Mouse (Mus musculus) midbrain, embryonic 10.5 days (tissue): ENCODE measurements at regions not wholly inside any gene's neighbourhood (a gene's known extent, or its start where the extent isn't known, plus 50 kb on each side); places are given as distances from the start of the nearest gene placed in this dataset.

Source experiments
- DNase-seq: peaks from one replicate; pipeline ENCODE4 v3.0.0-alpha.2; 2017; ENCODE audit warnings: low spot score
- H3K27ac ChIP-seq: fragments of 300-500 bp; sonication (generic); replicated peaks from 2 replicates; pipeline ENCODE4 v1.5.1; 2016; ENCODE audit warnings: mild to moderate bottlenecking
- H3K27me3 ChIP-seq: fragments of 300-500 bp; sonication (generic); 2 replicates; pipeline ENCODE4 v1.6.1; 2016; ENCODE audit warnings: low read depth, mild to moderate bottlenecking; ENCODE audit not compliant: poor library complexity, severe bottlenecking
- H3K36me3 ChIP-seq: fragments of 300-500 bp; sonication (generic); 2 replicates; pipeline ENCODE4 v1.6.1; 2016; ENCODE audit warnings: mild to moderate bottlenecking, moderate library complexity
- H3K4me1 ChIP-seq: fragments of 300-500 bp; sonication (generic); 2 replicates; pipeline ENCODE4 v1.6.1; 2016
- H3K4me3 ChIP-seq: fragments of 300-500 bp; sonication (generic); 2 replicates; pipeline ENCODE4 v1.5.1; 2016; ENCODE audit warnings: mild to moderate bottlenecking, moderate library complexity
- H3K9me3 ChIP-seq: fragments of 300-500 bp; sonication (generic); replicated peaks from 2 replicates; pipeline ENCODE4 v1.6.1; 2016; ENCODE audit warnings: mild to moderate bottlenecking
- WGBS: fragments of 180-500 bp; shearing (Covaris S2); methylation state at CpG from one replicate; pipeline ENCODE4 v1.1.7; 2016; 5-methylcytosine and 5-hydroxymethylcytosine counted together

DNA sequence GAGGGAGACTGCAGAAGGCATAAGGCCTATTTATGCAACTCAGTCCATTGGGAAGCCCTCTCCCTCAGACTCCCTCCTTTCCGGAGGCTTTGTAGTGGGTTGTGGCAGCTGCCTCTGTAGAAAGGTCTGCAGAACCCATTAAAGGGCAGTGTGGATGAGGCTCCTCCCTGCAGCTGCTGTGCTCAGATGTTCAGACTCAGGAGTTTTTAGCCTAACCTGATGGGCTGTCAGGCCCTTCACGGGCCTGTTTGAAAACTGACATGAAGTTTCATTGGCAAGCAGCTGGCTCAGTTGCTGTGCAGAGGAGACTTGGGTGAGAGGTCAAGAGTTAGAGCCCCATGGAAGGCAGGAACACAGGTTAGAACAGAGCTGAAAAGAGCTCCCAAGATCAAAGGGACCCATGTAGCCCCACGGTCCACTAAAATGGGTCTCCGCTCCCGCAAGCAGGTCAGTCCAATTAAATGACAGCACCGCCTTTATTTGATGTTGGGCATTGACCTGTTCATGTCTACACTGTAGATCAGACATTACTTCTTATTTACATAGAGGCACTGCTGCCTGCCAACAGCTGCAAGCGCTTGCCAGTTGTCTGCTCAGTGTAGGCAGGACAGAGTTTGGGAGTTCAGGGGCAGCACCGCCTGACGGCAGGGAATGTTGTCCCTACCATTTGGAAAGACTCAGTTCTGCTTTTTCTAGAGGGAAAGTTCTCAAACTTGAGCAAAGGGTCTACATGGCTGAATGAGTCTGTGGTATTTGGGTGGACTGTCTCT is 53.8 kb upstream of the Usp46 start:
- Histone ChIP-seq H3K9me3 (no peaks in the 10 kb centered on the region), H3K4me3 (no peak overlapping the region), H3K4me1 (0 out of 2 replicates have a peak, but pooled peaks cover 3% of the 10 kb centered on the region), H3K27me3 (no peaks in the 10 kb centered on the region), H3K27ac (no peak overlapping the region), H3K36me3 (no peaks in the 10 kb centered on the region)
- 89% methylated on average over 9 of the region's 9 CpGs for WGBS
- no peak for DNase-seq

GRCm38 (mm10) chr5:74126015-74126896 is 58.0 kb upstream of the Usp46 start:
- H3K4me3 ChIP-seq: peak overlapping the region; percentile 41
- no peaks in the 10 kb centered on the region for H3K9me3 ChIP-seq
- H3K27ac ChIP-seq: peak overlapping the region; percentile 70
- WGBS: 67% methylated on average over 32 of the region's 32 CpGs
- H3K36me3 ChIP-seq: no peaks in the 10 kb centered on the region
- H3K4me1 ChIP-seq: 0 out of 2 replicates have a peak, but pooled peaks cover 3% of the 10 kb centered on the region
- DNase-seq: peak; percentile 74
- no peaks in the 10 kb centered on the region for H3K27me3 ChIP-seq

DNA sequence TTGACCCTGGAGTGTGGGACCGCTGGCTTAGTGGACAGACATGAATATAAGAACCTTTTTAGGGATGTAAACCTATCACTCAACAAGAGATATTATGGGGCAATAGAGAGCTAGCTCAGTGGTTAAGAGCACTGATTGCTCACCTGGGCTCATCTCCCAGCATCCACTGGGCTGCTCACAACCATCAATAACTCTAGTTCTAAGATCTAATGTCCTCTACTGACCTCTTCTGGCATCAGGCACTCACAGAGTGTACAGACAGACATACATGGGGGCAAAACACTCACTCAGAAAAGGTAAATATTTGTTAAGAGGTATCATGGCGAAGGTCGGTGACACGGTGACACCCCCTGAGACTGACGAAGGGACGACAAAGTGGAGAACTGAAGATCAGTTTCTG is 59.3 kb upstream of the Usp46 start:
- Histone ChIP-seq H3K27ac (no peak overlapping the region), H3K9me3 (no peaks in the 10 kb centered on the region), H3K4me1 (no peaks in the 10 kb centered on the region), H3K27me3 (no peaks in the 10 kb centered on the region), H3K4me3 (no peak overlapping the region), H3K36me3 (no peaks in the 10 kb centered on the region)
- 94% methylated on average over 6 of the region's 6 CpGs for WGBS
- no peak for DNase-seq

DNA sequence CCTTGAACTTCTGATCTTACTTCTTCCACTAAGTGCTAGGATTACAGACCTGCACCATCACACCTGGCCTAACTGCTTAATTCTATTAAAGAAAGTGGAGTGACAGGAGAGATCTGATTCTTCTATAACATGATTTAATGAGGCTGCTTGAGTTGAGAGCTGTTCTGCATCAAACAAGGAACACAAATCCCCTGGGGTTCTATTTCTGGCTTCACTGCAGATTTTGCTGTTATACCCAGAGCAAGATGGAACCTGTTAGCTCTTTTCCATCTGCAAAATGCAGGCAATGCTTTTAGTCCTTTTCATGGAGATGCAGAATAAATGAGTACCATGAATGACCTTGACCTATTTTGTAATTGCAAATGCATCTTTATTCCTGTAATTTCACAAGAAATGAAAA is 61.4 kb upstream of the Usp46 start:
- no peak overlapping the region for H3K4me3 ChIP-seq
- DNase-seq: no peak

DNA sequence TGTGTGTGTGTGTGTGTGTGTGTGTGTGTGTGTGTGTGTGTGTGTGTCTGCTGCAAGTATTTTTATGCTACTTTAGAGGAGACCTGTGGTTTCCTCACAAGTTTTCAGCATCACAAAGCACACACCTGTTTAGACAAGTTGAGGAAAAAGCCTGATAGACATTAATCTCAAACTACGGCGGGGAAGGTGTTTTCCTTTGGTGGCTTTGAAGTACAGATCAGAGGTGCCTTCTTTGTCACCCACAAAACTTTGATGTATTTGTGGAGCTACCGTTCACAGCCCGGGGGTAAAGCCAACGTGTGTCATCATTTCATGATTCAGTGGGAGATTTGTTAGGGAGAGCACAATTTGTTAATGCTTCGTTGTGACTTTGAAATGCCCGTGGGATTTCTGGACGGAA is 62.4 kb upstream of the Rasl11b start:
- H3K36me3 ChIP-seq: no peaks in the 10 kb centered on the region
- no peak overlapping the region for H3K4me3 ChIP-seq
- WGBS: 85% methylated on average over 8 of the region's 8 CpGs
- no peak for DNase-seq
- H3K27ac ChIP-seq: no peak overlapping the region
- H3K27me3 ChIP-seq: no peaks in the 10 kb centered on the region
- no peaks in the 10 kb centered on the region for H3K4me1 ChIP-seq
- no peaks in the 10 kb centered on the region for H3K9me3 ChIP-seq

More for the DNA sequence above, 61.4 kb upstream of the Usp46 start:
- no peaks in the 10 kb centered on the region for H3K36me3 ChIP-seq
- no peaks in the 10 kb centered on the region for H3K4me1 ChIP-seq
- H3K27ac ChIP-seq: no peak overlapping the region
- H3K9me3 ChIP-seq: no peaks in the 10 kb centered on the region
- no peaks in the 10 kb centered on the region for H3K27me3 ChIP-seq

DNA sequence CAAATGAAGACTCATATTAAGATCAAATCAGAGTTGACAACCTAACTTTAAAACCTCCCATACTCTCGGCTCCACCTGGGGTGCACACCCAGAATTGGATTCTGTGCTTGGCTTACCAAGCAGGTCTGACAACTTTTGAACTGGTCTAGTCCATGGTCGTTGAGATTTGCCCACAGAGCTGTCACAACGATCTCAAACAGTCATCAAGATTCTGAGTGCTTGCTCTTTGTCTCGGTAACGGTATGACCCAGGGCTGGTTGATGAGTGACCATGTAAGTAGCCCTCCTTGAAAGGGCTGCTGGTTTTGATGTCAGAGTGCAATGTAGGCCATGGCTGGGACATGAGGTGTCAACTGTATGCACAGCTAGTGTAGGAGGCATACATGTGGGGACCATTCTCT is 58.7 kb upstream of the Rasl11b start:
- H3K27ac ChIP-seq: no peak overlapping the region
- H3K36me3 ChIP-seq: no peaks in the 10 kb centered on the region
- H3K9me3 ChIP-seq: no peaks in the 10 kb centered on the region
- H3K27me3 ChIP-seq: no peaks in the 10 kb centered on the region
- no peaks in the 10 kb centered on the region for H3K4me1 ChIP-seq
- no peak overlapping the region for H3K4me3 ChIP-seq
- DNase-seq: no peak
- WGBS: 85% methylated on average over 5 of the region's 5 CpGs

DNA sequence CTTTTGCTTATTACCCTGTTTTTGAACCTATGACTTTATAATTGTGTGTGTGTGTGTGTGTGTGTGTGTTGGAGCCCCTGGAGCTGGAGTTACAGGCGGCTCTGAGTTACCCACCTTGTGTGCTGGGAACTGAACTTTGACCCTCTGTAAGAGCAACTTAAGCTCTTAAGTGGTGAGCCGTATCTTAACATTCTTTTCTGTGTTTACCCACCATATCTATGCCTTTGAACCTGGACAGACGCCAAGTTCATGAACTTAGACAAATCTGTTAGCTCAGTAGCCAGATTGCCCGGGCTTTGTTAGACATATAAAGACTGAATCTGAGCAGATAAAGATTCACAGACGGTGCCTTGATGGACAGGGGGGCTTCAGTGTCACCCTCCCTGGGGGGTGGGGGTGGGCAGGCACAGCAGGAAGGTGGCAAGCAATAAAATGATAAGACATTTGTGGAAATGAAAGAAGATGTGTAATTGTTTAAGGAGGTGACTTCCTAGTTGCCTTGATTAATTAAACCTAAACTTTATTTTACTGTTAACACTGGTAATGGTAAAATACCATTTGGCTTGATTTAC is 58.1 kb upstream of the Rasl11b start:
- no peak overlapping the region for H3K27ac ChIP-seq
- no peak overlapping the region for H3K4me3 ChIP-seq
- WGBS: 68% methylated on average over 5 of the region's 5 CpGs
- H3K4me1 ChIP-seq: no peaks in the 10 kb centered on the region
- H3K36me3 ChIP-seq: no peaks in the 10 kb centered on the region
- no peak for DNase-seq
- H3K27me3 ChIP-seq: no peaks in the 10 kb centered on the region
- H3K9me3 ChIP-seq: no peaks in the 10 kb centered on the region

- Histone ChIP-seq H3K27me3 (no peaks in the 10 kb centered on the region), H3K9me3 (no peaks in the 10 kb centered on the region), H3K36me3 (no peaks in the 10 kb centered on the region), H3K27ac (no peak overlapping the region), H3K4me1 (no peaks in the 10 kb centered on the region), H3K4me3 (no peak overlapping the region)
- 88% methylated on average over 4 of the region's 4 CpGs for WGBS
- DNase-seq: no peak
These were observed 51.1 kb upstream of the Rasl11b start for GRCm38 (mm10) chr5:74143994-74144393.

- H3K4me1 ChIP-seq: no peaks in the 10 kb centered on the region
- H3K9me3 ChIP-seq: no peaks in the 10 kb centered on the region
- H3K27me3 ChIP-seq: no peaks in the 10 kb centered on the region
- no peaks in the 10 kb centered on the region for H3K36me3 ChIP-seq
- no peak for DNase-seq
- no peak overlapping the region for H3K4me3 ChIP-seq
- WGBS: 89% methylated on average over 5 of the region's 5 CpGs
- H3K27ac ChIP-seq: no peak overlapping the region
These were observed 50.3 kb upstream of the Rasl11b start for GRCm38 (mm10) chr5:74144765-74145164.
